Mouse (Mus musculus): ENCODE measurements around the gene Sall1.

The Sall1 gene

DNA sequence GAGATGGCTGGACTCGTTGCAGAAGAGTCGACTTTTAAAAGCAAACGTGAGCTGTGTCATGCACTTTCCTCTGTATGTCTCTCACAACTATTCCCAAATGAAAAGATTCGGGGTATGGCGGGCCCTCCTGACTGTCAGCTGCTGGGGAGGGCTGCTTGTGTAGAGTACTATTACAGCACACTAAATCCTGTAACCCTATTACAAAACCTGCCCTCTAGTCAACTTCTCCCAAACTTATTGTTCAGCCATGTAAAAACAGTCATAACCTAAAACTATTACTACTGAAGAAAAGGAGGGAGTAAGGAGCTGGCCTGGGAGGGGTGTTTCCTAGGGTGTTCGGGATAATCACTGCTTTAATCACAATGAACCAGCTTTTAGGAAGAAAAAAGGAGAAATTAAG lies 4.1 kb downstream of the Sall1 start:
- no peak for DNase-seq (ENCODE audit: extremely low spot score, low read depth, low spot score)

DNA sequence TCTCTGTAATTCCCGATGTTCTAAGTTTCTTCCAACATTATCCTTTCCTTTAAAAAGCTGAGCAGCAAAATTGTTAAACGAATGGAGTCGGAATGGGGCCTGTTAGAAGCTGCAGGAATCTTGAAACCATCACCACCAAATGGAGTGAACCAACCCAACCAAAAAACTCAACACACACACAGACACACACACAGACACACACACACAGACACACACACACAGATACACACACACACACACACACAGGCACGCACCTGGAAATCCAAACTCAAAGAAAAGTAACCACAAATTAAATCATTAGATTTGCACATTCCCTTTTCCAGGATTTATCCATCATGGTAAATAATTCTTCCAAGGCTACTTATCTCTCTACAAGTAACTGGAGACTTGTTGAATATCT lies 5.0 kb downstream of the Sall1 start:
- DNase-seq (ENCODE audit: extremely low spot score, low read depth, low spot score) = no peak

DNA sequence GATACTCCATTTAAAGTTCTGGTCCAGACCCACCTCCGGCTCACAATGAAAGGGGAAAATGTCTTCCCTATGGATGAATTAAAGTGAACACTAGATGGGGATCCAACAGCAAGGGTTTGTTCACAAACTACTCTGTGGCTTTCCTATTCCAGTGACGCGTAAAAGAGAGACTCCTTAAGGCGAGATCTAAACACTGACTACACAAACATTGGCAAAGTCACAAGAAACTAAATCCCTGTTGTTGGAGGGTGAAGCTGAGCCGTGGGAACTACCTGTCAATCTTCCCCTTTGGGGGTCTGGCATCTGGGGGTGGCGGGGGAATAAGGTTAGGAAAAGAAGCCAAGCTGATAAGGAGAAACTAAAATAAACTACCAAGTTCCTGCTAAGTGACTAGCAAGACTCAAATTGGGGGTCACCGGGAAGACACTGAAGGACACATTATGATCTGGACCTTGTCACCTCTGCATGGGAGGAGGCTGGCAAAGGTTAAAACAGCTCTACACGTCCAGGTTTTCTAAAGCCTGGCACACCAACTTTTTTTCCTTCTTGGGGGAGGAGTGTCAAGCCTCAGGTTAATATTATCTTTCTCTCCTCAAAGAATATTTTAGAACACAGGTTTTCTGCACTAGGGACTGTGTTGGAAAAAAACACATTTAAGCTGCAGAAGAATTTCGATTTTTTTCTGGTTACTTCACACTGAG lies 6.3 kb downstream of the Sall1 start:
- no peak for DNase-seq (ENCODE audit: extremely low spot score, low read depth, low spot score)

DNA sequence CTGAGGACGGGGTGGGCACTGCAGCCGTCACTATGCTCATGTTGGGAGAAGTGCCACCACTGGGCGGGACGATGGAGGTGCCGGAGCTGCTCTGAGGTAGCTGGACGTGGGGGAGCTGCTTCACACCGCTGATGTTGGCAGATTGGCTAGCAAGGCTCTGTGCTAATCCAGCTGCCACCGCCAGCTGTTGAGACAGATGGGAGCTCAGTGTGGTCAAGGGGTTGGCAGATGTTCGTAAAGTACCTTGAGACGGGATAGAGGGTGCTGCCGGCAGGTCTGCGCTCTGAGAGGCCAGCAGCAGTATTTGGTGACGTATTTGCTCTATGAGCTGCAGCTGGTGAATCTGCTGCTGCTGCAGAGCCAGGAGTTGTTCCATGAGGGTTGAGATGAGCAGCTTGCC lies 11.6 kb downstream of the Sall1 start:
- DNase-seq (ENCODE audit: extremely low spot score, low read depth, low spot score) = no peak

DNA sequence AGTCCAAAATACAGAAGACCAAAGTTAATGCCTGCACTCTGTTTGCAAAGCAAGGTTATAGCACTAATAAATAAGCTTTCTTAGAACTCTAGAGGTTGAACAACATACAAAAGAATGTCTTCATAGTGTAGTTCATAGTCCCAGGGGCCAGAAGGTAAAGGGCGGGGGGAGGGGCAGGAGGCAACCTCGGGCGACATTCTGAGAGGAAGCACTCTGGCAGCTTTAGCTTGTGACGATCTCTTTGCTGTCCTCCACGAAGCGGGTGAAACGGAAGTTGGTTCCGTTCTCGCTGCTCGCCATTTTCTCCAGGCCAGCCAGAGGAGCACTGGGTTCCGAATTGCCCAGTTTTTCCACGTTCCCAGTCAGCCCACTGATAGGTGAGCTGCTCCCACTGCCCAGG lies 15.8 kb downstream of the Sall1 start:
- DNase-seq (ENCODE audit: extremely low spot score, low read depth, low spot score) = no peak

DNA sequence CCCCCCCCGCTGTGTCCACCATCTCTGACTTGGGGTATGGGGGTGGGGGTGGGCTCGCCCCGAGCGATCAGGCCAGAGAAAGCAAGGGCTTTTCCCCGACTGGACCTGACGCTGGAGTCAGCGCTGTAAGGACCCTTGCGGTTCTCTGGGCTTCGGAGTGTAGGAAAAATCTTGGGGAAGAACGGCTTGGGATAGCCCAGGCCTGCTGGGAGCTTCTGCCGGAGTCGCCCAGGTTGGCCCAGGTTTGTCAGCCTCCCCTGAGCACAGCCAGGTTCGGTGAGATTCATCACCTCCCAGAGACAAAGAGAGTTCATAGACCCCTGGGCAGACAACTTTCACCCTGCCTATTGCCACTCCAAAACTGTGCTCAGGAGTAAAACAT lies 17.8 kb downstream of the Sall1 start:
- DNase-seq (ENCODE audit: extremely low spot score, low read depth, low spot score) = no peak

DNA sequence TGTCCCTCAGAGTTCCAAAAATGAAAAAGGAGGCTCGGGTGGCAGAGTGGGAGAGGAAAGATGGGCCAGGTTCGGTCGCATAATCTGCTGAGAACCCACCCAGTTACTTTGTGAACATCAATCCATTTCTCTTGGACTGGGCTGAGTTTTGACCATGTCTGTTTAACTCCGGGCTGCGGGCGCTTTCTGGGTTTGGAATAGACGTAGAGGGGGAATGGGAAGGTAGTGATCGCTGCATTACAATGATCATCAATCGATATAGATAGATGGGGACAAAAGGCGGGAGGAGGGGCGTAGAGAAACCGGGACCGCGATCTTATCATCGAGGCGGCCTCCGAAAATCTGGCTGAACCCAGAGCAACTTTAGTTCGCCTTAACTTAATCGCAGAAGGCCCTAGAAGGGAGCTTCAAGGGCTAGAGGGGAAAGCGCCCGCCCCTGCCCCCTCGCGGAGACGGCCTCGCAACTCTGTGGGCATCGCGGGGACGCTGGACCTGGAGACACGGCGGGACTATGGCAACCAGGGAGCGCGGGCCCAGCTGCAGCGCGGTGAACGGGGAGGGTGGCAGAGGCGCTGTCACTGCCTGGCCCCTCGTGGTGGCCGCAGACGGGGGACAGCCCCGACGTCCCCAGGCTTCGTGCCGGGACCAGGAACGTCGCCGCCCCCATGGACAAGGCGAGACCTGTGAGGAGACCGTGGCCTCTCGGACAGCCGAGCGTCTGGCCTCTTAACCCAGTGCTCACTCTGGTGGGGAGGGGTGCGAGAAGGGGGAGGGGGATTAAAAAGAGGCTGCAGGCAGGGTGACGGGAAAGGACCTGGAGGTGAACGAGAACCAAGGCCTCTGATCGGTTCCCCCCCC lies 18.5 kb downstream of the Sall1 start:
- no peak for DNase-seq (ENCODE audit: extremely low spot score, low read depth, low spot score)

DNA sequence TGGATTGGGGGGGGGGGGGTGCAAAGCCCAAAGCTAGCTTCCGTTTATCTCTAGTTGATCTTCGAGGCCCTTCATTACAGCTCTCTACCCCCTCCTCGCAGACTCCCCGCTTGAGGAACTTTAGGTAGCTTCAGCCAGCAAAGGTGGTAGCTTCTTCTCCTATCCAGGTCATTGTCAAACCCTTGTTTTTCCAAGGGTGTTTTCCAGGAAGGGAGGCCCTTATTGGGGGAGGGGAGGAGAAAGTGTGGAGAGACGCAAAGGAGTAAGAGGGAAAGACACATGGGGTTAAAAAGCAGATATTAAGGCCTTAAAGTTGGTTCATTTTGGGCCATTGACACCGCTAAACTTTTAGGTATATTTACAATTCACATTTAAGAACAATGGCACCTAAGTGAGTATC lies 19.2 kb downstream of the Sall1 start:
- no peak for DNase-seq (ENCODE audit: extremely low spot score, low read depth, low spot score)

DNA sequence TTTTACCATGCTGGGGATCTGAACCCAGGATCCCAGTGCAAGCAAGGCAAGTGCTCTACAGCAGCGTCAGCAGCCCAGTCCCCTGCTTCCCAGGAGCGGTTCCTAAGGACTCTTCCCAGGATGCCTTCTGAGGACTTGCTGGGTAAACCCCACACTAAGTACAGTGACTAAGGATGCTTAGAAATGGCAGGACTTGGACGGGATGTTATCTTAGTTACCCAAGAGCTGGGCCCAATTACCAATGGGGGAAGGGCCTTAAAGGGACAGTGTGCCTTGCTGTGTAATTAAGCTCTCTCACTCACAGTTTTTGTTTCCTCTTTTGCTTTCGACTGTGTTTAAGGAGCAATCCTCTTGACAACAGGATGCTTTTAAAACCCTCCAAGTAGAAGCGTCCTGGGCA lies 22.8 kb downstream of the Sall1 start:
- no peak for DNase-seq (ENCODE audit: extremely low spot score, low read depth, low spot score)

DNA sequence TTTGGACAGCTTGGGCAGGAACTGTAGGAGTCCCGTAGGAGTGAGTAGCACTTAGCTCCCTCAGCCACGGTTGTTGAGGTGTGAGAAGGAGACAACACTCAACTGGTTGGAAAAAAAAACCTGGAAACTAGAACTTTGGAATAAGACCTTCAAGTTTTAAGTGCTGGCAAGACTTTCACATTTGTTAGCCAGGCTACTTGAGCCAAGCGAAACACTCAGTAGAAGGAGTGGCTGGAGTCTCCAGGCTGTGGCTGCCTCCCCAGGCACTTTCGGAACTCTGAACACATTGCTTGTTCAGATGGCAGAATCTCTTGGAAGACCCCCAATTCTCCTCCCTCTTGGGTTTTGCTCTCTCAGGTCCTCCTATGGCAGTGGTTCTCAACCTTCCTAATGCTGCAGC lies 26.1 kb downstream of the Sall1 start:
- no peak for DNase-seq (ENCODE audit: extremely low spot score, low read depth, low spot score)

DNA sequence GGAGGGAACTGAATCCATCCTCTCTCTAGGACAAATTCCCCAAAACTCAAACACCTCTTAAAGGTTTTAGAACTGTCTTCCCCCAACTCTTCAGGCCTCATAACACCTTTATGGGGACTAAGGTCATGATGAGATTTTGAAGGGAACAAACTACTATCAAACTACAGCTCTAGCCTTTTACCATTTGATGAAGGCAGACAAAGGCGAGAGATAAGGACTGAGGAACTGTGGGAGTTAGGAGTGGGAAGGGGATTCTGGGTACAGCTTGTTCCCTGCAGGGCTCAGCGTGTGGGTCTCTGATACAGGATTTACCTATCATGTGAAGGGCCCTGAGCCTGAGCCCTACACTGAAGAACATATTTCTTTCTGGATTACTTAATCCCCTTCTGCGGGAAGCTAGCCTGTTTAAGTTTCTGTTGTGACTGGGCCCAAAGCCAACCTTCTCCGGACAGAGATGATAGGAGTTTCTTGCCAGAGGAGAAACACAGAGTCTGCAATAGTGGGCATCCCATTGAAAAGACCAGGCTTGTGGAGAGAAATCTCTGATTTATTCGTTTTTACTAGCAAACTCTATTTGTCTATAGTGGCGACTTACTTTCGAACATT lies 27.4 kb downstream of the Sall1 start:
- DNase-seq (ENCODE audit: extremely low spot score, low read depth, low spot score) = no peak

DNA sequence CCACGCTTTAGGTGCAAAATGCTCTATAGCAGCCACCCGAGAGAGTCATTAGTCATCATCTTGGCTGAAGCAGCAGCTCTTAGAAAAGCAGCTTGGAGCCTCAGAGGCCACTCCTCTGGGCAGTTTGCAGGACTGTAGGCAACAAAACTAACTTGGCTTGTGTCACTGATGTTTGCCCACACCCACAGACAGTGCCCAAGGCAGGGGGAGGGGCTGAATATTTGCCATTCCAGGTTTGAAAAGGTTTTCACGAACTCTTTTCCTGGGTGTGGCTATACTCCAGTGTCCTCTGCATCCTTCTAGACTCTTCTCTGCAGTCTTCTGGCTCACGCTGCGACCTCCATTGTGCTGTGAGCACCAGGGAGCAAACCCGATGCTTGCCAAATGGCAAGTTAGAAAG lies 28.4 kb downstream of the Sall1 start:
- DNase-seq (ENCODE audit: extremely low spot score, low read depth, low spot score) = no peak

DNA sequence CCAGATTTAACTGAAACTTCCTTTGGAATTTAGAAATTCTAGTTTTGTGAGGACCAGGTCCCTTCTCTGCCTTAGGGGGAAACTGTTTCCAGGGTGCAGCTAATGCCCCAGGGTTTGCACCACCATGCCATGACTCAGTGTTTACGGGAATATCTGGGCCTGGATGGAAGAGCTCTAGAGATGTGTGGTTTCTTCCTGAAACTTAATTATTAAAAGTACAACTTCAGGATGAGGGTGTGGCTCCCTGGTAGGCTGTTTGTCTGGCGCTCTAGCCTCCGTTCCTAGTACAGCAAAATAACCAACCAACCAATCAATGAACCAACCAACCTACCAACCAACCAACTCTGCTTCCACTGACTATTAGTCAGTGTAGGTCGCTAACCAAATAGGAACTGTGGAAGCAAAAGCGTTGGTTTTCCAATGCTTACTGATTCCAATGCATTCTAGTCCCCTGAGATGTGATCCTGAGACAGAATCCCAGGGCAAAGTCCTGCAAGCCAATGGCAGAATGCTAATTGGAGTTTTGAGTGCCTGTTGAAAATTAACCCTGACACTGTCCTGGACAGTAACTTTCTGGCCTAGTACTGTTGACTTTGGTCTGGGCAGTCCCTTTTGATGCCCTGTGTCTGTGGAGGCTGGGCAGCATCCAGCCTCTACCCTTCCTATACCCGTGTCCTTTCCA lies 31.0 kb downstream of the Sall1 start:
- no peak for DNase-seq (ENCODE audit: extremely low spot score, low read depth, low spot score)

DNA sequence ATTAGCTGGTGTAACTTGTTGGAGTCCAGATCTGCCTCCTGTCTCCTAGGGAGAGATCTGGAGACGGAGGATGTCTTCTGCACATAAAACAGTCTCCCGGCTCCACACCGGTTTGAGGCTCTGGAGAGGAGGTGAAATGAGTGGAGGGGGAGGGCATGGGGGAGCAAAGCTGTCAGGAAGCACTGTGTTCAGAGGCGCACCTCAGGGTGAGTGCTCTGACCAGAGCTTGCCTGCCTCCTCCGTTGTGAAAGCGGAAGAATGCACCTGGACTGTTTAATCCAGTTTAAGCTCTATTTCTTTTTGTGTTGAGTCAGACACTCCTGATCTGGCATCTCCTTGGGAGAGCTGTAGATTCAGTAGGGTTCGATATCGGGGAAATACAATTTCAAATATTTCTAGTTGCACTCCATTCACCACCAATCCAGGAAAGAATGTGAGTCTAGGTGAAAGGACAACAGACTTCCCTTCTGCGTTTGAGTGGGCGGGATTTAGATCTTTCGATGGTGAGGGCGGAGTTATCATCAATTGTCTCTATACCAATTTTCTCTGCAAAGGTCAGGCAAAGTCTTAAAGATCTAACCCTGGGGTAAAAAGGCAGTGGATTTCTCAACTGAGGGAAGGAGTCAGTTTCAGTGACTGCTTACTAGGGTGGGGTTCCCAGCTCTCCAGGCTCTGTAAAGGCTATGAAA lies 31.8 kb downstream of the Sall1 start:
- DNase-seq (ENCODE audit: extremely low spot score, low read depth, low spot score) = no peak

DNA sequence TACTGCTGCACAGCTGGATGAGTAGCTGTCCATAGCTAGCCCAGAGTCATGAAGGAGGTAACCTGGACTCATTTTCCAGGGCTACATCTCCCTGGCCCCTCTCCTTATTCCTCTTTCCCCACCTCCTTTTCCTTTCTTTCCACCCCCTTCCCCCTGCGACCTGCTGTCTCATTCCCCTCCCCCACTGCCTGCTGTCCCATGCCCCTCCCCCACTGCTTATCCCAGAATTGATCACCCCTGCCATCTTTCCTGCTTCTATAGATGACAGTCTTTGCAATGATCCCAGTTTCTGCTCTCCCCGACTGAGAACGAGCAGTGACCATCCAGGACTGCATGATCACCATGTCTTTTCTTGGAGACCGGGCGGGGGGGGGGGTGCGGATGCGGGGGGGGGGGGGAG lies 35.2 kb downstream of the Sall1 start:
- DNase-seq (ENCODE audit: extremely low spot score, low read depth, low spot score) = no peak

DNA sequence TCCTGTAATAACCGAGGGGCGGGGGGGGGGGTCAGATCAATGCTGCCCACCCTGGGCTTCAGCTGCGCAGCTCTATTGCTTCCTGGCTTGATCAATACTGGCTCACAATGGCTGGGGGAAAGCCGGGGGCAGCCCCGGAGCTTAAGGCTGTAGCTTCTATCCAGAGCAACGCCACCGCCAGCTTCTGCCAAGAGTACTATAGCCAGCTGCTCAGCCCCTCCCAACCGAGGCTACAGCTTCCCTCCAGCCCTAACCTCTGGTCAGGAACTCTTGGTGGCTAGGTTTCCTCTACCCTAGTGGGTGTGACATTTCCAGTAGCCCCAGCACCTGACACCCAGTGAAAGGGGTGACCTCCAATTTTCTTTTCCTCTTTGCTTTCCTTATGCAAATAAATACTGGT lies 36.8 kb downstream of the Sall1 start:
- no peak for DNase-seq (ENCODE audit: extremely low spot score, low read depth, low spot score)

DNA sequence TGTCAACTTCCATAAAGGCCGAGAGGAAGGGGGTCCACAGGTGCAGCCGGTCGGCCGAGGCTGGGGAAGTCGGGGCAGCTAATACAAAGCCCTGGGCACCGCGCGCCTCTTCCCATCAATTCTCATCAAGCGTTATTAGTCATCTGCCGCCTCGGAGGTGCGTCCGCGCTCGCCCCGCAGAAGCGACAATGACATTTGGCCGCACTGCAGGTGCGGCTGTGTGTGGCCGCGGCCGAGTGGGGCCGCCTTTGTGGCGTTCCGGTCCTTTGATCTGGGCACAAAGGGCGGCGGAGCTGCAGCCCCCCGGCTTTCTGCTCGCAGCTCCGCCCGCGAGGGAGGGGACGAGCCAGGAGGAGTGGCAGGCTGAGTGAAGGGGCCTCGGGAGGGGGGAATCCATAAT lies 37.5 kb downstream of the Sall1 start:
- DNase-seq (ENCODE audit: extremely low spot score, low read depth, low spot score) = no peak

DNA sequence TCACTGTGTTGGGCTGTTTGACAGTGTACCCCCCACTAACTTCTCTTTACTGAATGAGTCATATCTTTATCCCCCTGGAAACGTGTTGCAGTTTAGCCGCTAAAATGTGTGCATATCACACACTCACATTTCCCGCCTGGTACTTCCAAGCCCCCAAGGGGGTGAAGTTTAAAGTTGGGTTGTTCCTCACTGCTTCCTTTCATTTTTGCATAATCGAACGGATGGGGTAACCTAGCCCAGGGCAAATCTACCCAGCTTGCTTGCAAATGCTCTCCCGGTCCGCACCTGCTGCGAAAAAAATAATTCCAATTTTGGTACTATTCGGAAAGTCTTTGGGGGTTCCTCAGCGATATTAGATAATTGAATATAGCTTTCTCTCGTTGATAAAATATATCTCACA lies 38.2 kb downstream of the Sall1 start:
- no peak for DNase-seq (ENCODE audit: extremely low spot score, low read depth, low spot score)

DNA sequence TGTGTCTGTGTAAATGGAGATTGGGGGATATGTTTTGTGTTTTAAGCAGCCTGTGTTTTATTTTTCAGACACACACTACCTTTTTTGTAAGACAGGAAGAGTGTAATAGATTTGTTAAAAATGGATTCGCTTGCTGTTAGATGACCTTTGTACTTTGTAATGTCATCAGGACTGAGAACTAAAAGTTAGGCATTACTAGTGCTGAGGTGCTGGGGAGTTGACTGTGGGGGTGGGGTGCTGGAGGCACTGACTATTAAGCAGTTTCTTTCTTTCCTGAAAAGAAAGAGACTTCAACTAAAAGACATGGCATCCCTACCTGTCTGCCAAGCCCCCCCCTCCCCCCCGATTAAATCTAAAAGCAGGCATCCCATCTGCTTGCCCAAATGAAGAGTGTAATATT lies 39.9 kb downstream of the Sall1 start:
- no peak for DNase-seq (ENCODE audit: extremely low spot score, low read depth, low spot score)

DNA sequence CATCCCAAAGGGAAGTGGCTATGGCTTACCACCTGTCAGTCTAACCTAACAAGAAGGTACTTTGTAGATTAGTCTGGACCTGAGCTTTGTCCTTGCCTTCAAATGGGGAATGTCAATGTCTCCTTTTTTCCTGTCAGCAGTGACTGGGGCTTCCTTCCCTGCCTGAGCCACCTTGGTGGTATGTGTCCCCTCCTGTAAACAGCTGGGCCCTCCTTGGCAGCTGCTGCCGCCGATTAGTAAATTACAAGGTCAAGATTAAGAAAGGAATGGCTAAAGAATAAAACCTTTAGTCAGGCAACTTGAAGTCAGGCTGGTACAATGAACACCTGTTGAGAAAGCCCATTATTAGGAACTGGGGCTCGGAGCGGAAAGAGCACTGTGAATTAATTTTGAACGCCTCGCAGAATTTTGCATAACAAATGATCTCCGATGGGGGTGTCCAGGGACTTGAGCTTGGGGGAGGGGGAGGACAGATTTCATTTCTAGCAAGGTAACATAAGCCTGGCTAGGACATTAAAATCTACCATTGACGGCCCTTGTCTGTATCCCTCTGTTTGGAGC lies 40.5 kb downstream of the Sall1 start:
- no peak for DNase-seq (ENCODE audit: extremely low spot score, low read depth, low spot score)

DNA sequence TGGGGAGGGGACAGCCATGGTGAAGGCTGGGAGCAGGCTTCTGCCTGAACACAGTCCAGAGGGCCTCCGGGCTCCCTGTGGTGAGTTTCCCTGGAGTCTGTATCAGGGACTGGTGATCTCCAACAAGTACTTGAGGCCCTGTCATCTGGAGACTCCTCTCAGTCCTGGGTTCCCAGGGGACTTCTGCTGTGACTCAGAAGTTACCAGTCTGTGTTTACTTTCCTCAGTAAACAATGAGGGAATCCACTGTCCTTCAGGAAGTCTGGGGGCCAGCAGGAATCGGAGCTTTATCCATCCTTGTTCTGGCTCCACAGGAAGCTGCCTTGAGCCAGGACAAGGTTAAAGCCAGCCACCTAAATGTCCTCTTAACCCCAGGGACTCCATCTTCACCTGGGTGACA lies 41.8 kb downstream of the Sall1 start:
- no peak for DNase-seq (ENCODE audit: extremely low spot score, low read depth, low spot score)

Measured in hindlimb bud, embryonic 11.5 days (tissue).